Mouse (Mus musculus): ENCODE measurements around the gene Svop. TPM values are rescaled to one million over a fixed set of nuclear protein-coding genes. Genes with fewer than 3 reads are reported as not detected.

The Svop gene
- polyA plus RNA-seq, 1 experiment, result 0.13 TPM

DNA sequence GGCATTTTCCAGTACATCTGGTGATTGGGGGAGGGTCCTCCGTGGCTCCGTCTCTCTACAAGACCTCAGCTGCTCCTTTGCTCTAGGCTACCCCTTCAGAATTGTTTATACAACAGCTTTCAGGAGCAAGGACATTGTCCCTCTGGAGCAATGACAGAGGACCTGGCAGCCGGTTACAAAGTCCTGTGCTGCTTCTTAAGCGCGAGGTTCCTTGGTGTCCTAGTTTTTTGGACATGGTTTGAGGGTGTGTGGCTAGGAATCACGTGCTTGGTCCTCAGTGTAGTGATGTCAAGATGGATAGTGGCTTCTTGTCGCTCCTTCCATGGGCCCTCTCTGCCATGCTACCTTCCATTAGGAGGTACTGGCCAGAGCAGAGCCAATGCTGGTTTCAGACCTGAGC, 57.0 kb downstream of the Svop start:
- H3K27me3 ChIP-seq (replicated peaks), result peaks cover 54% of the 10 kb centered on the region
- H3K9me3 ChIP-seq, result peaks cover 29% of the 10 kb centered on the region
- H3K36me3 ChIP-seq (replicated peaks; ENCODE audit: low read length), result no peaks in the 10 kb centered on the region
- no peaks in the 10 kb centered on the region for H3K4me1 ChIP-seq
- H3K4me3 ChIP-seq (replicated peaks), result no peak overlapping the region
- TF ChIP-seq GATA1 (IDR thresholded peaks at IDR 0.05; ENCODE audit: borderline replicate concordance, low read length) (no peak), FLI1 (IDR thresholded peaks at IDR 0.05; ENCODE audit: low read length) (no peak)

DNA sequence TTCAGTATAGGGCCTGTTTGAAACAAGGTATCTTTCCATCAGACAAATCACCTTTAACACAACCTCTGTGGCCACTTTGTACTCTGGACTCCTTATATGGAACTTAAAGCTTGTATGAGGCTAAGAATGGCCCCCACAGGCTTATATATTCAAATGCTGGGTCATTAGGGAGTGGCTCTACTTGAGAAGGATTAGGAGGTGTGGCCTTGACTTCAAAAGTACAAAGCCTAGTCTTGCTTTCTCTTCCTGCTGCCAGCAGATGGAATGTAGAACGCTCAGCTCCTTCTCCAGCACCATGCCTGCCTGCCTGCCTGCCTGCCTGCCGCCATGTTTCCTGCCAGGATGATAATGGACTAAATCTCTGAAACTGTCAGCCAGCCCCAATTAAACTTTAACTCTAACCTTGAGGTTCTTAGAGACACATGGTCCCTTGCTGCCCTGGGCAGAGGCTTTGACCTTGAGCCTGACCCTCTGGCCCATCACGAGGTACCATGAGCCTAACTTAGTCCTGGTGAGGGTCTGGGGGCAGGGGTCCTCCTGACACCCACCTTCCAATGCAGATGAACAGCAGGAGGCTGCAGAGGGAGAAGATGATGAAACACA, 59.1 kb downstream of the Svop start:
- Histone ChIP-seq H3K4me3 (replicated peaks) (no peak overlapping the region), H3K36me3 (replicated peaks; ENCODE audit: low read length) (no peaks in the 10 kb centered on the region), H3K27me3 (replicated peaks) (peaks cover 58% of the 10 kb centered on the region), H3K9me3 (peaks cover 29% of the 10 kb centered on the region), H3K4me1 (no peaks in the 10 kb centered on the region)
- no peak for TF ChIP-seq GATA1 (IDR thresholded peaks at IDR 0.05; ENCODE audit: borderline replicate concordance, low read length)
- TF ChIP-seq FLI1 (IDR thresholded peaks at IDR 0.05; ENCODE audit: low read length), result no peak

DNA sequence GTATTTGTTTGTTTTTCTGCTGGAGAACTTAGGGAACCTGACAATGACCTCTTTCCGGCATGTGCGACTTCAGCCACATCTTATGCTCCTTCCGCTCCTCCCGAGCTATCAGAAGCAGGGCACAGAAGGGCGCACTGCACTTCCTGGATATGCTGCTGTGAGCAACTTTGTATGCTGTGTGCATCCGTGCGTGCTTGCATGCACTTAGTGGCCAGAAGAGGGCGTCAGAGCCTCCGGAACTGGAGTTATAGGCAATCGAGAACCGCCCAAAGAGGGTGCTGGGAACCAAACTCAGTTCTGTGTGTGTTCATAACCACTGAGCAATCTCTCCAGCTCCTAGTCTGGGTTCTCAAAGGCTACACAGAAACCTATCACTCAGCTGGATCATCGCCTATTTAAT, 60.7 kb downstream of the Svop start:
- no peaks in the 10 kb centered on the region for H3K4me1 ChIP-seq
- TF ChIP-seq FLI1 (IDR thresholded peaks at IDR 0.05; ENCODE audit: low read length), result no peak
- TF ChIP-seq GATA1 (IDR thresholded peaks at IDR 0.05; ENCODE audit: borderline replicate concordance, low read length), result no peak
- H3K27me3 ChIP-seq (replicated peaks), result peaks cover 58% of the 10 kb centered on the region
- no peaks in the 10 kb centered on the region for H3K36me3 ChIP-seq (replicated peaks; ENCODE audit: low read length)
- H3K9me3 ChIP-seq, result peaks cover 29% of the 10 kb centered on the region
- H3K4me3 ChIP-seq (replicated peaks), result no peak overlapping the region

DNA sequence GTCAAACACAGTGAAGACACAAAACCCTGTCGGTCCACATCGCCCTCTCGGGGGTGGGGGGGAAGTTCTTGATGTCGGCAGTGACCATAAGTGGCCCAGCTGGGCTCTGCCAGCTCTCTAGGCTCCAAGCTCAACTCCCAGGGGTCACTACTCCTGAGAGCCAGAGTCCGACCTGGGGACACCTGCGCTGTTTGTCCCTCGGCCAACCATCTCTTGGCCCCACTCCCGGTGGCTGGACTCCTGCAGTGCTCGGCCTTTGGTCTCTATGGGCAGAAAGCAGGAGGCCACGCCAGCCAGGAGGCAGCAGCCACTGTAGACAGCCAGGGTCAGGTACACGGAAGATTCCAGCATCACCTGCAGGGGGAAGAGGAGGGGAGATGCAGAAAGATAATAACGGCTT, 63.3 kb downstream of the Svop start:
- Histone ChIP-seq H3K36me3 (replicated peaks; ENCODE audit: low read length) (no peaks in the 10 kb centered on the region), H3K27me3 (replicated peaks) (peaks cover 57% of the 10 kb centered on the region), H3K4me1 (0 out of 2 replicates have a peak, but pooled peaks cover 3% of the 10 kb centered on the region), H3K4me3 (replicated peaks) (no peak overlapping the region), H3K9me3 (peaks cover 22% of the 10 kb centered on the region)
- TF ChIP-seq GATA1 (IDR thresholded peaks at IDR 0.05; ENCODE audit: borderline replicate concordance, low read length), result no peak
- TF ChIP-seq FLI1 (IDR thresholded peaks at IDR 0.05; ENCODE audit: low read length), result no peak

DNA sequence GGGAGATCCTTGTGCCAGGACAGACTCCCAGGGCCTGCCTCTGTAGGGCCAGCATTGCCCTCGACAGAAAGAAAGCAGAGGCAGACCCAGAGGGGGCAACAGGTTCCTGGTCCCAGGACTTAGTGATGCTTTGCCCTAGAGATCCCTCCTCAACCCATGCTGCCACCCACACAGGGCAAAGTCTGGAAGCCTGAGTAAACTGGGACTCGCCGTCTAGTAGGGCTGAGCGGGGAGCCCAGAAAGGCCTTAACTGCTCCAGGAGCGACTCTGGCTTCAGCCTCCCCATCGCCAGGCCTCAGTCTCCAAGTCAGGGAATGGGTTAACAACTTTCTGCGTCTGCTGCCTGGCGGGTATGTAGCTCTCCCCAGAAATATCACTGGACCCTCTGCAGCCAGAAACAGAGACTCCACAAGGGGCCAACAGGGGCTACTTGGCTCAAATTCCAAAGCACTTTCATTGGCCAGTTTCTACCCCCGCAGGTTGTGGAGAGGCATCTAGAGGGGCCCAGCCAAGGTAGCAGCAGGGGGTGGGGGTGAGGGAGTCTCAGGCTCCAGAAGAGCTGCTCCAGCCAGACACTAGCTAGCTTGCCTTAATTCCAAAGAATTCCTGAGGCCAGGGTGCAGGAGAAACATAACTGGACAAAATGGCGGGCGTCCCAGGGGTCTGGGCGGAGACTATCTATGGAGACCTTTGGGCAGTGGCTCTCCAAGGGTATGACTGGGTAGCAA, 64.0 kb downstream of the Svop start:
- TF ChIP-seq GATA1 (IDR thresholded peaks at IDR 0.05; ENCODE audit: borderline replicate concordance, low read length), result no peak
- TF ChIP-seq FLI1 (IDR thresholded peaks at IDR 0.05; ENCODE audit: low read length), result no peak
- H3K4me3 ChIP-seq (replicated peaks), result no peak overlapping the region
- peaks cover 56% of the 10 kb centered on the region for H3K27me3 ChIP-seq (replicated peaks)
- H3K4me1 ChIP-seq, result 0 out of 2 replicates have a peak, but pooled peaks cover 3% of the 10 kb centered on the region
- no peaks in the 10 kb centered on the region for H3K36me3 ChIP-seq (replicated peaks; ENCODE audit: low read length)
- H3K9me3 ChIP-seq, result peaks cover 20% of the 10 kb centered on the region

DNA sequence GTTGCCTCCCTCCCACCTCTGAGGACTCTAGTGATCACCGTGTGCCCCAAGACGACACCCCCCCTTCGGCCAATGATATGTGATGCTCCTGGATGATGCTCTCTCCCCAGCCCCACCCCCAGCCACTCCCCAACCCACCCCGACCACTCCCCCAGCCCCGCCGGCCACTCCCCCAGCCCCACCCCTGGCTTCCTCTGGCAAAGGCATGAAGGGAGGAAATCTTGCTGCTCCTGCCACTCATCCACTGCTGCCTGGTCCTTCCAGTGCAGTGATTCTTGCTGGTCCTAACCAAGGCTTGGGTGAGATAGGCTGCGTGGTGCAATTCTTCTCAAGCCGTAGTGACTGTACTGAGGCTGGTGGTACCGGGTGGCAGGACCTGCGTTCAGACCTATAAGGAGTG, 66.5 kb downstream of the Svop start:
- Histone ChIP-seq H3K4me1 (0 out of 2 replicates have a peak, but pooled peaks cover 3% of the 10 kb centered on the region), H3K4me3 (replicated peaks) (no peak overlapping the region), H3K9me3 (peaks cover 4% of the 10 kb centered on the region; the same call in 1 of the 2 replicates), H3K27me3 (replicated peaks) (peaks cover 55% of the 10 kb centered on the region), H3K36me3 (replicated peaks; ENCODE audit: low read length) (no peaks in the 10 kb centered on the region)
- TF ChIP-seq FLI1 (IDR thresholded peaks at IDR 0.05; ENCODE audit: low read length) (no peak), GATA1 (IDR thresholded peaks at IDR 0.05; ENCODE audit: borderline replicate concordance, low read length) (no peak)

DNA sequence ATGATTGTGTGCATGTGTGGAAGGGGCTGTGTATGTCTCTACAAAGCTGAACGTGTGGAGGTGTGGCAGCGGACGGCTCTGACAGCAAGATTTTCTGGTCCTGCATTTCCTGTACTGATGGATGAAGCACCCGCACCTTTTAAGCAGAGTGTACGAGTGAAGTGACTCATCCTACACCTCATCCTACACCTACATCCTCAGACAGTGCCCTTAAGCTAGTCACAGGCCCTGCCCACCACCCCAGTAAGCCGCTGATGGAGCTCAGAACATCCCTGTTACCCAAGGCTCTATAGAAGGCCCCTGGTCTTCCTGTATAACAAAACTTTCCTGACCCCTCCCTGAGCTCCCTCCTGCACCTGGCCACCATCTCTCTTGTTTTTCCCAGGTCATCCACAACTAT, 67.0 kb downstream of the Svop start:
- Histone ChIP-seq H3K4me1 (0 out of 2 replicates have a peak, but pooled peaks cover 3% of the 10 kb centered on the region), H3K27me3 (replicated peaks) (peaks cover 56% of the 10 kb centered on the region), H3K4me3 (replicated peaks) (no peak overlapping the region), H3K36me3 (replicated peaks; ENCODE audit: low read length) (no peaks in the 10 kb centered on the region), H3K9me3 (peaks cover 4% of the 10 kb centered on the region; the same call in 1 of the 2 replicates)
- no peak for TF ChIP-seq FLI1 (IDR thresholded peaks at IDR 0.05; ENCODE audit: low read length)

DNA sequence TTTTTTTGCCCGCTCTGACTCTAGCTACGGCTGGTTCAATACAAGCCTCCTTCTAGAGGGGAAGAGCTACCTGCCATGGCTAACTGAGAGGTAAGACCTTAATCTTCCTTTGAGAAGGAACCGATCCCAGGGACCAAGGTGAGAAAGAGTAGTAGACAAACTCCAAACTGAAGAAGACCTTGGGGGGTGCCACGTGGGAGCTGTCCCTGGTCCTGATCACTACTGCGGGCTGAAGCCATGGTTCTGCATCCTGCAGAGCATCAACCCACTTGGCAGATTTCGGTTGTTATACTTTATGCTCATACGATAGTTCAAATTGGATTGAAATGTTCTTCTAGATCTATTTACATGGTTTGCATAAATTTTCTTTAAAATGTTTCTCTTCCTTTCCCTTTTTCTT, 76.2 kb downstream of the Svop start:
- Histone ChIP-seq H3K27me3 (replicated peaks) (peaks cover 34% of the 10 kb centered on the region), H3K4me1 (no peaks in the 10 kb centered on the region), H3K36me3 (replicated peaks; ENCODE audit: low read length) (no peaks in the 10 kb centered on the region), H3K9me3 (no peaks in the 10 kb centered on the region), H3K4me3 (replicated peaks) (no peak overlapping the region)
- TF ChIP-seq FLI1 (IDR thresholded peaks at IDR 0.05; ENCODE audit: low read length), result no peak
- no peak for TF ChIP-seq GATA1 (IDR thresholded peaks at IDR 0.05; ENCODE audit: borderline replicate concordance, low read length)

DNA sequence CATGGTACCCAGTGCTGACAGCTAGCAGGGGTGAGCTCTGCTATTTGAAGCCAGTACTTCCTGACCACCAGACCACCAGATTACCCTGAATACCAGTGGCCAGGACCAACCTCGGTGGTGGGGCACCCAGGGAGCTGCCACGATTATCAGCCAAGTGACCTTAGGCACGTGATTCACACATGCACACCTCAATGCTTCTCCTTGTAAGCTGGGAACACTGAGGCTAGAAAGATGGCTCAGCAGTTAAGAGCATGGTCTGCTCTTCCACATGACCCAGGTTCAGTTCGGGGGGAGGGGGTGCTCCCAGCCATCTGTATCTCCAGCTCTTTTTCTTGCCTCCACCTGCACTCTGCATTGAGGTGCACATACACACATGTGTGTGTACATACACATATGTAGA, 82.3 kb downstream of the Svop start:
- Histone ChIP-seq H3K27me3 (replicated peaks) (peaks cover 36% of the 10 kb centered on the region), H3K9me3 (no peaks in the 10 kb centered on the region), H3K4me3 (replicated peaks) (no peak overlapping the region), H3K36me3 (replicated peaks; ENCODE audit: low read length) (no peaks in the 10 kb centered on the region), H3K4me1 (peaks cover 23% of the 10 kb centered on the region)
- TF ChIP-seq FLI1 (IDR thresholded peaks at IDR 0.05; ENCODE audit: low read length), result no peak
- no peak for TF ChIP-seq GATA1 (IDR thresholded peaks at IDR 0.05; ENCODE audit: borderline replicate concordance, low read length)

DNA sequence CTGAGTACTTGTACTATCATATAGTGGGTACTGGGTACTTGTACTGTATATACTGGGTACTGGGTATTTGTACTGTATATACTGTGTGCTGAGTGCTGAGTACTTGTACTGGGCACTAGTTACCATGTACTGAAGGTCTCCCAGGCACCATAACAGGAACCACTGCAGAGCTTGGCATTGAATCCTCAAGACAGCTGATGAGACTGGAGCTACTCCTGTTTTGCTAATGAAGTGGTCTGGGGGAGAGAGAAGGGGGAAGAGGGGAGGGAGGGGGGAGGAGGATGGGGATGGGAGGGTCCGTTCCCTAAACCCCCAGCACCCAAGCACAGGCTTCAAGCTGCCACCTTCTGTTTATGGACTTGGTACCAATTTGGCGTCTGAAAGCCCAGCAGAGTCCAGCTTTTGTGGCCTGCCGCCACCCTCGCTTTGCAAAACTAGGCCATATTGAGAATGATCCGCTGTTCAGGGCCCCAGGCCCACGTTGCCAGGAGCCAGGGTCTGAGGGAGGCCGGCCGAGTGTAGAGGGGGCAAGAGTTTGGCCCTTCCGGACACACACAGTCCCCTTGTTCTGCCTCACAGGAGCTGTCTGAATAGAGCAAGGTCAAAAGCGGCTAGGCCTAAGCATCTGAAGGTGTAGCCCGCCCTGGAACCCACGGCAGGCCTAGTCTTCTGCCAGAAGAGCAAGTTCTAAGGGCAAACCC, 83.5 kb downstream of the Svop start:
- no peaks in the 10 kb centered on the region for H3K36me3 ChIP-seq (replicated peaks; ENCODE audit: low read length)
- TF ChIP-seq GATA1 (IDR thresholded peaks at IDR 0.05; ENCODE audit: borderline replicate concordance, low read length) (no peak), FLI1 (IDR thresholded peaks at IDR 0.05; ENCODE audit: low read length) (no peak)
- no peaks in the 10 kb centered on the region for H3K9me3 ChIP-seq
- H3K4me3 ChIP-seq (replicated peaks), result no peak overlapping the region
- peaks cover 46% of the 10 kb centered on the region for H3K27me3 ChIP-seq (replicated peaks)
- H3K4me1 ChIP-seq, result peaks cover 32% of the 10 kb centered on the region
